Mouse (Mus musculus): ENCODE measurements around the gene Foxb1.

DNA sequence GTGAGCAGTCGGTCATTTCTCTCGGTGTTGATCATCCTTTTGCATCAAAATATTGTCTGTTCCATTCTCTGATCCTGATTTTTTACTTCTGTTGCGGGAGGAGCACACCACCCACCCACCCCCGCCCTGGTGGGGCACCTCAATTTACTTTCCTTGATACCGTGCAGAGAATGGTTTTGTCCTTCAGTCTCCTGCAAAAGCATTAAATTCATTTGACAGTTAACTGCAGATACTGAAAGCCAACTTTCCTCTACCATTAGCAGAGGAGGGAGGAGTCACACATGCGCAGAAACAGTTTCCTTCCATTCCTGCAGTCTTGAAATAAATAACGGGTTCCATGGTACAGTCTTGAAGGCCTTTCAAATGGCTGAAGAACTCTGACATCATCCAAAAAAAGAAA, 46.4 kb downstream of the Foxb1 start:
- TF ChIP-seq TCF12 (IDR thresholded peaks at IDR 0.05; ENCODE audit: insufficient read depth, poor library complexity, severe bottlenecking) (no peak), USF1 (IDR thresholded peaks at IDR 0.05; ENCODE audit: low read depth) (no peak), POLR2A (IDR thresholded peaks at IDR 0.05; ENCODE audit: insufficient read length, low read depth) (no peak), POLR2AphosphoS2 (IDR thresholded peaks at IDR 0.05; ENCODE audit: insufficient read length, low read depth) (no peak)

Data from myocyte (in vitro differentiated cells).